Mouse (Mus musculus) B cell, adult 2 months (primary cell): Measurements from ENCODE around the gene Dgkg.

Experiments used
- DNase-seq, 2 experiments: peaks; one replicate each; pipeline ENCODE4 v3.0.0; 2022

The Dgkg gene

GRCm38 (mm10) chr16:22494815-22495214, 162.2 kb downstream of the Dgkg start:
- no peak for DNase-seq

- no peak for DNase-seq
Measured at GRCm38 (mm10) chr16:22493396-22493795, 163.6 kb downstream of the Dgkg start.

- DNase-seq: no peak
Measured at GRCm38 (mm10) chr16:22491446-22492166, 165.4 kb downstream of the Dgkg start.

- no peak for DNase-seq
Measured at GRCm38 (mm10) chr16:22483900-22484299, 173.1 kb downstream of the Dgkg start.

GRCm38 (mm10) chr16:22479322-22479721, 177.7 kb downstream of the Dgkg start:
- no peak for DNase-seq

GRCm38 (mm10) chr16:22471728-22472127, 185.3 kb downstream of the Dgkg start:
- DNase-seq: no peak

GRCm38 (mm10) chr16:22469385-22469784, 187.6 kb downstream of the Dgkg start:
- DNase-seq: no peak

GRCm38 (mm10) chr16:22467111-22467510, 189.9 kb downstream of the Dgkg start:
- no peak for DNase-seq

- peak; percentile 56 to 64 for DNase-seq
Measured at GRCm38 (mm10) chr16:22466381-22466780, 190.6 kb downstream of the Dgkg start.

GRCm38 (mm10) chr16:22462220-22462619, 194.8 kb downstream of the Dgkg start:
- DNase-seq: no peak

- DNase-seq: no peak
Measured at GRCm38 (mm10) chr16:22461728-22462127, 195.3 kb downstream of the Dgkg start.

- DNase-seq: no peak
Measured at GRCm38 (mm10) chr16:22460960-22461359, 196.1 kb downstream of the Dgkg start.

- DNase-seq: no peak
Measured at GRCm38 (mm10) chr16:22452082-22452481, 204.9 kb downstream of the Dgkg start.

GRCm38 (mm10) chr16:22448093-22448492, 208.9 kb downstream of the Dgkg start:
- no peak for DNase-seq

GRCm38 (mm10) chr16:22444786-22445185, 212.2 kb downstream of the Dgkg start:
- peak; percentile 61 to 65 for DNase-seq

- DNase-seq: no peak
Measured at GRCm38 (mm10) chr16:22442202-22442601, 214.8 kb downstream of the Dgkg start.

- no peak for DNase-seq
Measured at GRCm38 (mm10) chr16:22441317-22441716, 215.7 kb downstream of the Dgkg start.

- DNase-seq: peak; percentile 28 to 30
Measured at GRCm38 (mm10) chr16:22440269-22440668, 216.8 kb downstream of the Dgkg start.

- DNase-seq: peak; percentile 95 to 96
Measured at GRCm38 (mm10) chr16:22439499-22440177, 217.4 kb downstream of the Dgkg start, which contains the start of gene Etv5. Etv5 (minus strand) TSS chr16:22439719.

GRCm38 (mm10) chr16:22438441-22439373, 218.3 kb downstream of the Dgkg start:
- peak; percentile 53 to 54 for DNase-seq

- DNase-seq: peak; percentile 47 to 48
Measured at GRCm38 (mm10) chr16:22436106-22436505, 220.9 kb downstream of the Dgkg start.

- no peak for DNase-seq
Measured at GRCm38 (mm10) chr16:22434530-22434929, 222.5 kb downstream of the Dgkg start.

- DNase-seq: no peak
Measured at GRCm38 (mm10) chr16:22433944-22434343, 223.1 kb downstream of the Dgkg start.
